Mouse (Mus musculus) cerebellum, adult 18-20 months (tissue): Measurements from ENCODE around the gene Ranbp9.

Experiments
- DNase-seq, 2 experiments: peaks; one replicate each; pipeline ENCODE4 v3.0.0; 2021

The Ranbp9 gene

DNA sequence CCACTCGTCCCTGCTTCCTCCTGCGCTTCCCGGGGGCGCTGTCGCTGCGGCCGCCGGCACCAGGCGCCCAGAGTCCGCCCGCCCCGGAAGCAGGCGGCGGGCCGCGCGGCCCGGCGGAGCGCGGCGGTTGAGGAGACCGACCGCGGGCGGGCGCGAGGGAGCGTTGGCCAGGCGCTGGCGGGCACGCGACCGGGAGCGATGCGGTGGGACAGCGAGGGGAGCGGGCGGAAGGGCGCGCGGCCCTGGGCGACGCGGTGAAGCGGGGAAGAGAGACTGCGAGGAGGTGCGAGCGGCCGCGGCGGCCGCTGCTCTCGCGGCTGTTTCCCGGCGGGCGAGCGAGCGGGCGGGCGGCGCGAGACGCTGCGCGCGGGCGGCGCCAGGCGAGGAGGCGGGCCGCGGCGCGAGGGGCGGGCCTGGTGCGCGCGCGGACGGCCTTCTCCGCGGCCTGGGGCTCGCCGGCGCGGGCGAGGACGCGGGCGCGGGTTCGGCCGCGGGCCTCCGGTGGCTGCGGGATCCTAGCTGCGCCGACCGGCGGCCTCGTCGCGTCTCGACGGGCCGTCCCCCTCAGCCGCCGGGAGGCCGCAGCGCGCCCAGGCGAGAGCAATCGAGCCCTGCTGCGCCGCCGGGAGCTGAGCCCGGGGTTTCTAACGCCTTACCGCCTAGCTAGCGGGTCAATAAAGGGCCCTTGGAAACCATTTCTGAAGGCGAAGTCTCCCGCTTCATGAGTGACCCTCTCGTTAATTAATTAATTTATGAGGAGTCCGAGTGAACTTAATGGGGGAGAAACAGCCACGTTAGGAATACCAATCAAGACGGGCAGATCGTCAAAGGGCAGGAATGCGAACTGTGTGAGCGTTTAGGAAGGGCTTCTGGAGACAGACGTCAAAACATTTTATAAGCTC is at the start of gene Ranbp9:
TSS of gene Ranbp9 (minus strand) at position 326 of the 902 bp plus-strand sequence.
- DNase-seq: peak; percentile 69 to 90

DNA sequence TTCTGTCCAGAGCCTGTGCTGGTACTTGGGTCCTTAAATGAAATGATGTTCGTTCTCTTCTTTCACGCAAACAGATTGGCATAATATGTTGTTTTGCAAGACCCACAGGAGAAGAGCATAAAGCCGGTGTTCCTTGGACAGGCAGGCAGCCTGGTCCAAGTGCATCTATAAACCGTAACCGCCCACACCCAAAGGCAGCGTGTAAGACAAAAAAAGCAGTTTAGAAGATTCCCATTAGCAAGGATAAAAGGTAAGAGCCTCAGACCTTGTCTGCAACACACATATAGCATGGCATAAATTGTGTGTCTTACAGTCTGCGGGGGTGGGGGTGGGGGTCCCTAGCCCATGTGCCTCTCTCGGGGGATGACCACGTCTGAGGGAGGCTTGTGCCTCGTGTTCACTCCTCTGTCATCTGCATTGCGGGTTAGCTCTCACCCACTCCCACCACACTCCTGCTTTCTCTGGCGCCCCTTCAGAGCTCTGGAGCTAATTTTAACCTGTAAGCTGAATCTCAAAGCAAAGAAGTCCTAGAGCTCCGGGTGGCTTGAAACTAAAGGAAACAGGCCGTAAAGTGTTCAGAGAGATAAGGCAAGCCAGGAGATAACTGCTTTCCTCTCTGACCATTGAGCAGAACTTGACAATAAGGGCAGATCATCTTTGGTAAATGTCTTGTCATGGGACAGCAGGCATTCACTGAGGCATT is 49.2 kb upstream of the Ranbp9 start:
- no peak for DNase-seq

DNA sequence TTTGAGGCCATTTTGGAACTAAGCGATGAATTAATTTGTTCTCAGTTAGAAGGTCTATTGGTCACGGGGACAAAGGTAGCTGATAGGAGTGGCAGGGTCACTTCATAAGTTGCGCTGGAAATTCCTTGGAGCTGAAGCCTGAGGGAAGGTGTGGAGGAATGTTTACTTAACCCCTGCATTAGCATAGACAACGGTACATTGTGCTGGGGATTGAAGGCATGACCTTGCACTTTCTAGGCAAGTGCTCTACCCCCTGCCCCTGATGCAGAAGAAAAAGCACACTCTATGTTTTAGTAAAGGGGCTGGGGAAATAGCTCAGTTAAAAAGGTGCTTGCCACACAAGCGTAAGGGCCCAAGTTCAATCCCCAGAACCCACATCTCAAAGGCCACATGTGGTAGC is 45.2 kb upstream of the Ranbp9 start:
- DNase-seq: no peak

DNA sequence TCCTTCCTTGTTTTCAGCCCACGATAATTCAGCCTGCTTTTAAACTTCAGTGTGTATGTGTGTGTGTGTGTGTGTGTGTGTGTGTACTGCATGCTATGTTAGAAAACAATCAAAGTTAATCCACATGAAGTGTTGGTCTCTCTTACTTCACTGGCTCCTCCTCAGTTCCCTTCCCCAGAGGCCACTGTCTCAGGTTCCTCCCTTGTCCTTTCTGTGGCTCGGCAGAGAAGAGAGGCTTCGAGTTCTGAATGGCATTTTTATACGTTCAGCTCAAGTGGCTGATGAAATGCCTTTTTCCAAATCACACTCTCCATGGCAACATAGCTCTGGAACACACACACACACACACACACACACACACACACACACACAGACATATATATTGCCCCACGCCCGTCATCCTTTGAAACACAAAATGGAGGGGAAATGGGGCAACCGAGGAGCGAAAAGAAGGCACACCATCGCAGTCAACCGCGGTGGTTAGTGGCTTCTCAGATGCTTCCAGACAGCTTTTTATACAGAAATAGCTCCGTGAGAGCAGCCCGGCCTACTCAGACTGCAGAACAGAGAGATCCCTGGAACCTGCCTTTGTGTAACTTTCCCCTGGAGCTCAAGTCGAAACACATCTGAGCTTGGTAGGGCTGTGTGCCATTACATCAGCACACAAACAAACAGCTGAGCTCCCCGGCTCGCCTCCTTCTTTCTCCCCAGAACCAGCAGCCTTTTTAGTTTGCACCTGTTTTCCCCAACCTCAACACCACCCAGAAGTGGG is 44.5 kb upstream of the Ranbp9 start:
- DNase-seq: no peak

DNA sequence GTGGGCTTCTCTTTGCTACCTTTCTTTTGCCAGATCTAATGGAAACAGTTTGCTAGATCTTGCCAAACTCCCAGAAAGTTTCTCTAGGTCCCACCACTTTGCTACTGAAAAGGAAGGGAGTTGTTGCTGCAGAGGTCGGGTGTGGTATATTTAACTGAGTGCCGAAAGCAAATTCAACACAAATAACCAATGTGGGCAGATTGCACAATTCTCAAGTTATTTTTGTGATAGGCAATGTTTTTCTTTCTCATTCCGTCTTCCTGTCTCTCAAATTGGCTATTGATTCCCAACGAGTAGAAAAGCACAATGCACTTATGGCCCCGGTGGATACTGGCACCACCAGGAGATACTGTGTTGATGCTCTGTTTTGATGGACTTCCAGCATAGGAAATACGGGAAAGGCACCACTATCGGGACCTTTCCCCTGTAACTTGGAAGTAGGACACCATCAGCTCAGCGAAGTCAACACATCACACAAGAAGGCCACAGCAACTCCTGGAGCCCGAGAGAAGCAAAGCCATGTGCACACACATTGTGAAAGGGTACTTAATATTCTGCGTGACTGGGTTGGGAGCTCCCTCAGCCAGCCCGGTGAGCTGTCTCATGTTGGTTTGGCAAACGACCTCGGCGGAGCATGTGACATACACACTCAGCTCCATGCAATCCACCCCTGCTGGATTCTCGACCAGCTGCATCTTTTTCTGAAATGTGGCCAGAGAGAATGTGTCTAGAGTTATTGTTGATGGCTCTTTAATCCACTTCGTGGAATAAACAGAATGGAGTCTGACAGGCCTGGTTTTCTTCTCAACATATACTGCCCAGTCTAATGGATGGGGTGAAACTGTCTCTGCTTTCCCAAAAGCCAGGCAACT is 43.6 kb upstream of the Ranbp9 start:
- DNase-seq: no peak

DNA sequence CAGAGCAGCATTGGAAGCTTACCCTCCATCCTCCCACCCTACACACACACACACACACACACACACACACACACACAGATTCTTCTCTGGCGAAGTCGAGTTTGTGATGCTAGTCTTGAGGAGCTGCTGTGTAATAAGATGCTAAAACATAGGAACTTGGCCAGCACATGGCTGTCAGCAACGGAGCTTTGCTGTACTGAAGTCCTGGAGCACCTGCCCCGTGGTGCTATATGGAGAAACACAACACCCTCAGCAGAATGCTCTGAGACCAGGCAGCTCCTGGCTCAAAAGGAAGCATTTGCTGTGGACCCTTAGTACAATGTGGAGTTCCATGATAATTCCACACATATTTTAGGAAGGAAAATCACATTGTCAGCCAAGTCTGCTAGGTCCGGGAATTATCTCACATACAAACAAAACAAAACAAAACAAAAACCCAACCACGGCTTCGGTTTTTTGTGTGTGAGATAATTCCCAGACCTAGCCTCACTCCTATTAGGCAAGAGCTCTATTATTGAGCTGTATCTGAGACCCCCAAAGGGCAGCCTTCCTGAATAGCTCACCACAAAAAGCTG is 42.9 kb upstream of the Ranbp9 start:
- DNase-seq: no peak

DNA sequence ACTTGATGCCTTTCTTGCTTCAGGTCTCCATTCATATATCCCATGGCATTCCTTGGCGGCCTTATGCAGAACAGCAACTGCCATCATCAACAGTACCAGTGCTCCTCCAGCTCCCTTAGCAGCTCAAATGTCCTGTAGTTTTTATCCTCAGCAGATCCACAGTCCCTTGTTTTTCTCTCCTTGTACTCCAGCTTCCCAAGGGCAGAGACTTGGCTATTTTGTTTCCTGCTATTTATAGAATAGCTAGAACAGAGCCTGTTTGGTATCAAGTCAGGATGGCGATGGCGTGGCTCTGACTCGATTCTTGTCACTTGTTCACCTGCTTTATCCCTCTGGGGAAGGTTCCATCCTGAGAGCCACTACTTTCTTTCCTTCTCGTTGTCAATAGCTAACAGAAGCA is 40.9 kb upstream of the Ranbp9 start:
- no peak for DNase-seq

DNA sequence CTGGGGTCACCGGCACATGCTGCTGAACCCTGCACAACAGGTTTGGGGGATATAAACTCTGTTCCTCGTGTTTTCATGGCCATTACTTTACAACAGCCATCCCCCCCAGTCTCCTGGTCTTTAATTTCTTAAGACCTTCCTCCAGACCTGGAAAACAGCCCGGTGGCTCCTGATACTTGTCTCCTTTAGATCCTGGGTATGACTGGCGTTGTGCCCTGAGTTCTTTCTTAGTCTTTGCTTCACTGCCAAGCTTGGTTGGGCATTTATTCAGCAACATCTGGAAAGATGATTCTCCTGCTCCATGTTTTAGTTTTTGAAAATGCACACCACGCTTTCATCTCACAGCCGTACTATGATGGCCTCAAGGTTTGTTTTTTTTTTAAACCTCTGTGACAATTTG is 38.2 kb upstream of the Ranbp9 start:
- no peak for DNase-seq

DNA sequence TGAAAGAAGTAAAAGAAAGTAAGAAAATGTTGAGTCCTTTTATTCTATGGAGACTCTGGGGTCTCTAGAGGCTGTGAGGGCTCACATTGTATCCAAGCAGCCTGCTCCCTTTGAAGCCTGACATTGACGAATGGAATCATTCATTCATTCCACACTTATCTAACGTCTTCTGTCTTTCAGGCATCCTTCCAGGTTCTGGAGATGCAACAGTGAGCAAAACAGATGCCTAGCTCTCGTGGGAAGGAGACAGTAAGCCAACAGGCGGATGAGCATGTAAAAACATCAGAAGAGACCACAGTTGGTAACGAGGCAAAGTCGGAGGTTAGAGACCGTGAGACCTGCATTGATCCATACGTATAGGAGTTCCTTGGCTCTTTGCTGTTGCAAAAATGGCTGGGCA is 36.3 kb upstream of the Ranbp9 start:
- no peak for DNase-seq

DNA sequence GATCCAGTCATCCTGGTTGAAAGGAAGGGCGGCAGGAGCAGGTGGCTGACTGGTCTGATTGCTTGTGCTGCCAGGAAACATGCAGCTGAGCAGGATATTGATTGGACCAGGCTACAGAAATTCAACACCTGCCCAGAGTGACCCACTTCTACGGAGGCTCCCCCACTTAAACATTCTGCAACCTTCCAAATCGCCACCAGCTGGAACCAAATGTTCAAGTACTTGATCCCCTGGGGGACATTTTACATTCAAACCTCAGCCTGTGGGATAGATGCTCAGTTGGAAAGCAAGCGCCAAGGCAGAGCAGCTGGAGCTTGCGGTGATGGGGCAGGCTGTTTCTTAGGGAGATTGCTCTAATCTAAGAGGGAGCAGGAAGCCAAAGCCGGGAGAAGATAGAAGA is 35.8 kb upstream of the Ranbp9 start:
- DNase-seq: no peak

DNA sequence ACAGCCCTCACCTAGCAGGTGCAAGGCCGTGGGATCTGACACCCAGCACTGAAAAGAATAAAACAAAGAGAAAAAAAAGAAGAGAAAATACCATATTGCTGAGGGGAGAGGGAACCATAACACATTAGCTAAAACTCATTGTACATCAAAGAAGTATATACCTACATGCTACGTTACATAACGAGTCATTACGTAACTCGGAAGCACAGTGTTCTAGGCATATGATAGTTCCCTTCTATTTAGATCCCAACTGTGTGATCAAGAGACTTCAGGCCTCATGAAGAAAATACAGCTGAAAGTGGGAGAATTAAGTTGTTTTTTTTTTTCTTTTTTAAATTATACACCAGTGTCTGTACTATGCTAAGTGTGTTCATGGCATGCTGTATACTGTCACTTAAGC is 35.0 kb upstream of the Ranbp9 start:
- DNase-seq: no peak

DNA sequence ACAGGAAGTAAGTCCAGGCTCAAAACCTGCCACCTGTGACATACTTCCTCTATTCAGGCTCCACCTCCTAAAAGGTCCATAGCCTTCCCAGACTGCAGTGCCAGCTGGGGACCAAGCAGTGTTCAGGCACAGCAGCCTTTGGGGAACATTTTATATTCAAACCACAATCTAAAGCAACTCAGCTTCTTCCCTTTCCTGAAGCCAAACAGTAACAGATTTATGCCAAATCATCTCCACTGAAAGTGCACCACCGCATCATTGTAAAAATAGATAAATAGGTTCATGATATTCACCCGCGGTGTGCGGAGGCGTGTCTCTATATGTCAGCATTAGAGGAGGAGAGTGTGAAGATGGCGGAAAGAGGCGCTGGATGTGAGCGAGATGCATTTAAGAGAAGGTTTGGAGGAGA is 33.9 kb upstream of the Ranbp9 start:
- no peak for DNase-seq

DNA sequence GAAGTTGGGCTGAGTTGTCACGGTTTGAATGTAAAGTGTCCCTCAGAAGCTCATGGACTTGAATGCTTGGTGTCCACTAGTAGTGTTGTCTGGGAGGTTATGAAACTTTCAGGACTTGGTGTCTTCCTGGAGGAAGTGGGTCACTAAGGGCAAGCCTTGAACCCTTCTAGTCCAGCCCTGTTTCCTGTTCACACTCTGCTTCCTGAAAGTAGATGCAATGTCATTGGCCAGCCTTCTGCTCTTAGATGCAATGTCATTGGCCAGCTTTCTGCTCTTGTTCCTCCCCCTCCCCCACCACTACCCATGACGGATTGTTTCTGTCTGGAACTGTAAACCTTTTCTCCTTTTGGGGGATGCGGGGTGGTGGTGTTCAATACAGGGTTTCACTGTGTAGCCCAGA is 31.7 kb upstream of the Ranbp9 start:
- no peak for DNase-seq

DNA sequence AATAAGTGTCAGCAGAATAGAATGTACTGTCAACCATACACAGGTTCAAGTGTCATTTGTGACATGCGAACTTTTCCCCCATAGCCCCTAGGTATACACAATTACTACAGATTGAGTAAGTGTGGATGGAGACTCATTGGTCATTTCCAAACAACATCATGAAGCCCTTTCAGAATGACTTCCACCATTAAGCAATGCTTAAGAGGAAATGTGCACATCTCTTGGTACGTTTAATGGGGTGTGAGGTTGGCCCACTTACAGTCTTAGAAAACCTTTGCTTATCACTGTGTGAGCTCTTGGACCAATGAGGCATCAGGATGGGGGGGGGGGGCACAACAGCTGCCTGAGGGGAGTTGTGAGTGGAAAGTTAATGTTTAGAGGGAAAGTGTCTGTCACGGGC is 24.7 kb upstream of the Ranbp9 start:
- DNase-seq: no peak

DNA sequence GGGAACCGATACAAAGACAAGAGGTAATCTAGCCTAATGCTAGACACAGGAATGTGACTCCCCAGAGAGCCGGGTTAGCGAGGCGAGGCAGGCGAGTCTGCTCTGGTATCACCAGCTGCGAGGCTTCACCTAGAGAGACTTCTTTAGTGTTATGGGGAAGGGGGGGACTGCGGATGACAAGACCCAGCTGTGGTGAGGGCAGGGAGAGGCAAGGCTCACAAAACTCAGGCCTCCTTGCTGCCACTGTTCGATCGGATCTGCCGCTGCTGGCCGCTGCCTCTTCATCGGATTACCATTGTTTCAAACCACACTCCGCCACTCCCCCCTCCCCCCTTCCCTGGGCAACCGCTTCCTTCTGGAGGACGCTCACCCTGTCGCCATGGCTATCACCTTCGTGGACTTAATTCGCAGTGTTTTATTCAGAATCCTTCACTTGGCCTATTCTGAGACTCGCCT is 22.3 kb upstream of the Ranbp9 start:
- DNase-seq: peak; percentile 32 to 36

DNA sequence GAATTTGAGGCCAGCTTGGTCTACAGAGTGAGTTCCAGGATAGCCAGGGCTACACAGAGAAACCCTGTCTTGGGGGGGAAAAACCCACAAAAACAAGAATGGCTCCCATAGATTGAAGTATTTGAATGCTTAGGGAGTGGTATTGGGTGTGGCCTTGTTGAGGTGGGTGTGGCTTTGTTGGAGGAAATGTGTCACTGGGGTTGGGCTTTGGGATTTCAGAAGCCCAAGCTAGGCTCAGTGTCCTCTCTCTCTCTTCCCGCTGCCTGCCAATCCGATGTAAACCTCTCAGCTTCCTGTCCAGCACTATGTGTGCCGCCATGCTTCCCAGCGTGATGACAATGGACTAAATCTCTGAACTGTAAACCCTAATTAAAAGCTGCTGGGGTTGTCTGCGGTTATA is 20.5 kb upstream of the Ranbp9 start:
- no peak for DNase-seq

DNA sequence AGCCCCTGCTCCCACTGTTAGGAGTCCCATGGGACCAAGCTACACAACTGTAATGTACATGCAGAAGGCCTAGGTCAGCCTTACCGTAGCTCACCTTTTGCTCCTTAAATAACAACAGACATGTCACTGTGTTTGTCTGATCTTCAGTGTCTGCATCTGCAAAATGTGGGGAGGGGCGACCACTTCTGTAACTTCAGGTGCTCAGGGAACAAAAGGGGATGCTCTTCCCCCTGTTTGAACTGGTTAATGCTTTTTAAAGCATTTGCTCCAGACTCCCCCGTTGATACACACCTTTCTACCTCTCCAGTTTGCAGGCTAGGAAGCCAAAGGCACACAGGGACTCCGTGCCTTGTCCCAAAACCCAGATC is 19.4 kb upstream of the Ranbp9 start:
- DNase-seq: no peak

DNA sequence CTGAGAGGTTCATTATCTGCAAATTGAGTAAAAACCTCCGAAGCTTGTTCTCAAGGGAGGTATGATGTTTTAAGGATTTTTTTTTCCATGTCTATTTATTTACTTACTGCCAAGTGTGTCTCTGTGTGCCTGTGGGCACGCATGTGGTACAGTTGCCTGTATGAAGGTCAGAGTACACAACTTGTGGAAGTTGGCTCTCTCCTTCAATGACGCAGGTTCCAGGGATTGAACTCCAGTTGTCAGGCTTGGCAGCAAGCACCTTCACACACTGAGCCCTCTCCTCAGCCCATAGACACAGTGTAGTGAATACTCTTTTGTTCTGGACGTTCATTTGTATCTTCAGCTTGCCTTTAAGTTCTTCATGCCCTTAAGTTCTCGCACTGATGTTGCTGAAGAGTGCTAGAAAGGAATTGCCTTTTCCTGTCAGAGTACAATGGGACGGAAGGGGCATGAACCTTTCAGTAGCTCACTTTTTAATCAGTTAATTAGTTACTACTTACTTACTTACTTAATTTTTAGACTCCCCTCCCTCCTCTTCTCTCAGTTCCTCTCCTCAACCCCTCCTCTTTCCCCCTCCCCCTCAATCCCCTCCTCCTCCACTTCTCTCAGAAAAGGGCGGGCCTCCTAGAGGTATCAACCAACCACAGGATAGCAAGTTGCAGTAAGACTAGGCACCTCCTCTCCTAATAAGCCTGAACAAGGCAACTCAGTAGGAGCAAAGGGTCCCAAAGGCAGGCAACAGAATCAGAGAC is 18.8 kb upstream of the Ranbp9 start:
- DNase-seq: no peak

DNA sequence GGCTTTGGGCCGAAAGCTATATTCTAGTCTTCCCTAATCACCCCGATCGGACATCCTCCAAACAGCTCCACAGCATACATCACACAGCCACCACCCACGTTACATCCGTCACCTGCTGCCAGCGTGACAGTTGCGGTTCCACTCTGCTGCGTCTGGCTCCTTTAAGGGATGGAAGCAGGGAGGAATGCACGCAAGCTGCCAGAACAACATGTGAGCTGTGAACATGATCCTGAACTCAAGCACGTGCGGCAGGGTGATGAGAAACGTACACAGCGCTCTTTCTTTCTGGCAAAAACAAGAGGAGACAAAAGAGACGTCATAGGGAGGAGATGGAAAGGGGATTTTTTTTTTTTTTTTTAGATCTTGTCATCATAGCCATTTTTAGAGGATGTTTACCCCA is 17.8 kb upstream of the Ranbp9 start:
- DNase-seq: peak; percentile 29 to 31

DNA sequence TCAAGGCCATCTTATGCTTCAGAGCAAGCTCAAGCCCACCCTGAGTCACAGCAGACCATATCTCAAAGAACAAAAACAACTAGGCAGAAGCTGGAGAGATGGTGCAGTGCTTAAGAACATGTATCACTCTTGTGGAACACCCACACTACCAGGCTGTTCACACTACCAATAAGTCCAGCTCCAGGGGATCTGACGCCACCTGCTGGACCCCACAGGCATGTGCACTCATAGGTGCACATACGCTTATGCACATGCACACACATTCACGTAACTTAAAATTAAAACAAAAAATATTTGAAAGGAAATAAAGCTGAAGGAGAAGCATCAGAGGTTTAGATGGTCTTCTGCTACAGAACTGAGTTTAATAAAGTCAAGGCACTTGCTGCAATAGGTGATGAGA is 16.7 kb upstream of the Ranbp9 start:
- no peak for DNase-seq

DNA sequence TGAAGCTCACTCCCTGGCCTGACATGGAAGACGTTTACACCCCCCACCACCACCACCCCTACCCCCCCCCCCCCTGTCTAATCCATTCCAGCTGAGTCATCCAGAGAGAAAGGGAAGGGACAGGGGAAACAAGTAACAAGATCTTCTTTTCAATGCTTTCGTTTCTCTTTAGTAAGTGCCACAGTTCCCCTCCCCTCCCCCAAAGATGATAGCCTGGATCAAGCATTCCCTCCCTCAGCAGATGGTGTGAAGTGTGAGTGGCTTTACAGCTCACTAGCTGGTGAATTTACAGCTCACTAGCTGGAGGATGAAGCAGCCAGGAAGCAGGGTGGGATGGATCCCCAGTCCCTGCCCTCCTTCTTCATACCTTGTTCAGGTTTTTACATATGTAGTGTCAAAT is 15.6 kb upstream of the Ranbp9 start:
- DNase-seq: no peak
